Mouse (Mus musculus) left cerebral cortex, postnatal 14 days (tissue): ENCODE data around the gene Duxf3. TPM values are rescaled to one million over a fixed set of nuclear protein-coding genes. Genes with fewer than 3 reads are reported as not detected.

Experiments
- total RNA-seq, 2 experiments: library from RNA; stranded (reverse); gene quantifications; 2 replicates each; pipeline ENCODE4 v1.2.3; 2021

Gene Duxf3
- total RNA-seq, 2 experiments from 2014 or later, result not detected

Other genes with a start within 250 kb of the Duxf3 start
- gene AW822073, start 7.7 kb downstream of the Duxf3 start, total RNA-seq, result not detected
- not detected for gene Gm4981, start 4.0 kb upstream of the Duxf3 start, total RNA-seq
- 10 to 100 TPM; 76.6 to 79.4 TPM for gene Gcc2, start 22.8 kb upstream of the Duxf3 start, total RNA-seq
- 10 to 100 TPM; 28.9 to 29.5 TPM for gene Lims1, start 90.8 kb upstream of the Duxf3 start, total RNA-seq
- gene Ranbp2, start 214.2 kb upstream of the Duxf3 start, total RNA-seq, result 10 to 100 TPM; 78.5 to 82.9 TPM